Mouse (Mus musculus): ENCODE data around the gene Zfhx3. TPM values are rescaled to one million over a fixed set of nuclear protein-coding genes. Genes with fewer than 3 reads are reported as not detected.

The Zfhx3 gene
- total RNA-seq, 2 experiments from 2014 or later = 7.2 to 8.3 TPM

GRCm38 (mm10) chr8:108889406-108889805 lies 947.0 kb downstream of the Zfhx3 start:
- intact Hi-C loops (cut with DNase I) = loop anchor here (5.0 kb wide), 1 partner anchor 177 kb away; no protein-coding TSS in a partner anchor

GRCm38 (mm10) chr8:108894287-108894686 lies 951.8 kb downstream of the Zfhx3 start:
- no peak for DNase-seq
- intact Hi-C loops (cut with DNase I) = no loop called here

More at GRCm38 (mm10) chr8:108889406-108889805, 947.0 kb downstream of the Zfhx3 start:
- DNase-seq = no peak

GRCm38 (mm10) chr8:108896468-108897346 lies 954.3 kb downstream of the Zfhx3 start:
- intact Hi-C loops (cut with DNase I) = no loop called here

GRCm38 (mm10) chr8:108897347-108898100 lies 955.1 kb downstream of the Zfhx3 start:
- DNase-seq = no peak
- intact Hi-C loops (cut with DNase I) = no loop called here

More at GRCm38 (mm10) chr8:108896468-108897346, 954.3 kb downstream of the Zfhx3 start:
- DNase-seq = peak; percentile 83 to 85

GRCm38 (mm10) chr8:108899251-108899771 lies 956.9 kb downstream of the Zfhx3 start:
- intact Hi-C loops (cut with DNase I) = no loop called here
- no peak for DNase-seq

GRCm38 (mm10) chr8:108900541-108900940 lies 958.1 kb downstream of the Zfhx3 start:
- intact Hi-C loops (cut with DNase I) = no loop called here
- DNase-seq = no peak

GRCm38 (mm10) chr8:108901208-108901607 lies 958.8 kb downstream of the Zfhx3 start:
- DNase-seq = no peak
- intact Hi-C loops (cut with DNase I) = no loop called here

GRCm38 (mm10) chr8:108903550-108903949 lies 961.1 kb downstream of the Zfhx3 start:
- intact Hi-C loops (cut with DNase I) = no loop called here
- no peak for DNase-seq

GRCm38 (mm10) chr8:108904288-108904971 lies 962.0 kb downstream of the Zfhx3 start:
- intact Hi-C loops (cut with DNase I) = no loop called here
- no peak for DNase-seq

GRCm38 (mm10) chr8:108908066-108908465 lies 965.6 kb downstream of the Zfhx3 start:
- intact Hi-C loops (cut with DNase I) = no loop called here
- no peak for DNase-seq

- intact Hi-C loops (cut with DNase I) = no loop called here
- DNase-seq = no peak
Measured at GRCm38 (mm10) chr8:108908540-108908939, 966.1 kb downstream of the Zfhx3 start.

- intact Hi-C loops (cut with DNase I) = no loop called here
- DNase-seq = no peak
Measured at GRCm38 (mm10) chr8:108909035-108909434, 966.6 kb downstream of the Zfhx3 start.

- intact Hi-C loops (cut with DNase I) = no loop called here
- no peak for DNase-seq
Measured at GRCm38 (mm10) chr8:108909455-108909854, 967.0 kb downstream of the Zfhx3 start.

- intact Hi-C loops (cut with DNase I) = loop anchor here (1.0 to 5.0 kb wide), 6 partner anchors 25 to 337 kb away; no protein-coding TSS in a partner anchor
- DNase-seq = peak; percentile 38 to 48
Measured at GRCm38 (mm10) chr8:108910843-108911242, 968.4 kb downstream of the Zfhx3 start.

- intact Hi-C loops (cut with DNase I) = loop anchor here (1.0 to 5.0 kb wide), 6 partner anchors 25 to 337 kb away; no protein-coding TSS in a partner anchor
- DNase-seq = peak; percentile 87 to 95
Measured at GRCm38 (mm10) chr8:108911511-108911910, 969.1 kb downstream of the Zfhx3 start.

GRCm38 (mm10) chr8:108912998-108913397 lies 970.6 kb downstream of the Zfhx3 start:
- intact Hi-C loops (cut with DNase I) = loop anchor here (5.0 kb wide), 4 partner anchors 116 to 274 kb away; no protein-coding TSS in a partner anchor
- no peak for DNase-seq

- DNase-seq = no peak
- intact Hi-C loops (cut with DNase I) = no loop called here
Measured at GRCm38 (mm10) chr8:108915425-108915824, 973.0 kb downstream of the Zfhx3 start.

GRCm38 (mm10) chr8:108915876-108916275 lies 973.4 kb downstream of the Zfhx3 start:
- intact Hi-C loops (cut with DNase I) = no loop called here
- no peak for DNase-seq

- no peak for DNase-seq
- intact Hi-C loops (cut with DNase I) = no loop called here
Measured at GRCm38 (mm10) chr8:108920151-108920550, 977.7 kb downstream of the Zfhx3 start.

GRCm38 (mm10) chr8:108923161-108923560 lies 980.7 kb downstream of the Zfhx3 start:
- intact Hi-C loops (cut with DNase I) = no loop called here

More at GRCm38 (mm10) chr8:108923161-108923560, 980.7 kb downstream of the Zfhx3 start:
- DNase-seq = no peak
